Mouse (Mus musculus): Measurements from ENCODE around the gene Gm49721.
"Not testable (repeated sequence)": the region's sequence is repeated elsewhere in the genome, so short reads cannot be mapped to it uniquely, and the experiment has no call there.

Gene Gm49721

GRCm38 (mm10) chr17:7084523-7084922 is 105.8 kb downstream of the Gm49721 start:
- DNase-seq, result not testable (repeated sequence)

GRCm38 (mm10) chr17:7085469-7086168 is 106.9 kb downstream of the Gm49721 start:
- DNase-seq, result not testable (repeated sequence)

- not testable (repeated sequence) for DNase-seq
Observed at GRCm38 (mm10) chr17:7086836-7087235, 108.1 kb downstream of the Gm49721 start.

Data from kidney, adult 18-20 months (tissue).